Mouse (Mus musculus) G1E (cell line): ENCODE measurements at regions not wholly inside any gene's neighbourhood (a gene's known extent, or its start where the extent isn't known, plus 50 kb on each side); places are given as distances from the start of the nearest gene placed in this dataset.

ENCODE experiments used
- ATAC-seq: 2 replicates; pipeline ENCODE4 v1.8.0; 2016; ENCODE audit warnings: mild to moderate bottlenecking; ENCODE audit not compliant: insufficient number of reproducible peaks, poor library complexity, low FRiP score, severe bottlenecking; ENCODE audit errors: extremely low read depth
- DNase-seq: peaks from one replicate; pipeline ENCODE4 v3.0.0; 2012; ENCODE audit warnings: low spot score
- H3K27me3 ChIP-seq: 2 replicates; pipeline ENCODE4 v1.6.1; 2012; ENCODE audit warnings: mild to moderate bottlenecking, low read length, inconsistent platforms; ENCODE audit not compliant: insufficient read depth
- H3K36me3 ChIP-seq: replicated peaks from 2 replicates; pipeline ENCODE3; 2012; ENCODE audit warnings: mild to moderate bottlenecking, inconsistent platforms
- H3K4me1 ChIP-seq: 2 replicates; pipeline ENCODE4 v1.6.1; 2012; ENCODE audit warnings: low read depth, low read length, inconsistent platforms, mixed read lengths; ENCODE audit not compliant: insufficient read depth
- H3K4me3 ChIP-seq: 2 replicates; pipeline ENCODE4 v1.5.1; 2012; ENCODE audit warnings: low read depth, mild to moderate bottlenecking, inconsistent platforms, low read length, moderate library complexity, mixed read lengths
- H3K9me3 ChIP-seq: replicated peaks from 2 replicates; pipeline ENCODE4 v1.6.1; 2012; ENCODE audit warnings: inconsistent platforms
- CTCF ChIP-seq: IDR thresholded peaks from 2 replicates; pipeline ENCODE4 v1.5.1; 2012; ENCODE audit warnings: low read depth, low read length, inconsistent platforms, mixed read lengths
- POLR2AphosphoS5 ChIP-seq: IDR thresholded peaks from 2 replicates; pipeline ENCODE4 v1.6.1; 2012; ENCODE audit warnings: low read depth, low read length, inconsistent platforms; ENCODE audit not compliant: insufficient replicate concordance

GRCm38 (mm10) chr17:75603417-75604086 lies 51.8 kb upstream of the Fam98a start:
- Histone ChIP-seq H3K9me3 (peaks cover 3% of the 10 kb centered on the region; the same call in 1 of the 2 replicates), H3K4me1 (no peaks in the 10 kb centered on the region), H3K27me3 (no peaks in the 10 kb centered on the region), H3K36me3 (no peaks in the 10 kb centered on the region), H3K4me3 (no peak overlapping the region)
- no peak for TF ChIP-seq CTCF
- no peak for TF ChIP-seq POLR2AphosphoS5
- DNase-seq (no peak), ATAC-seq (no peak)
